9 mouse cellular contexts compared by ENCODE assay signal in genomic region chr4:103875564-103875963, GRCm38 (mm10).
A peak's percentile ranks its signal among the peaks of the same experiment; 100 is the strongest.
DNase-seq lines count a peak whose midpoint lies in the region; ATAC-seq and TF ChIP-seq lines count a peak whose summit lies in the region.
"Had no signal": no experiment of that assay in that cellular context is flagged by ENCODE, and none has a peak within 500 bp of the region (broad histone marks: within the 10 kb centered on the region; RNA-seq: fewer than 3 reads in every experiment).

No protein-coding gene starts in this region.

- no peak for TF ChIP-seq CTCF in heart, postnatal 0 days (IDR thresholded peaks at IDR 0.05; ENCODE audit: low read depth)
- TF ChIP-seq CTCF in midbrain, postnatal 0 days (IDR thresholded peaks at IDR 0.05), result no peak

- TF ChIP-seq POLR2A in myocyte (IDR thresholded peaks at IDR 0.05; ENCODE audit: insufficient read length, low read depth), result no peak

- intact Hi-C loops in heart, postnatal 25 days (cut with DNase I), result no loop called here

- H3K79me2 ChIP-seq in myocyte (ENCODE audit: control insufficient read depth, insufficient read depth), result no peaks in the 10 kb centered on the region

- no peak overlapping the region for H3K9ac ChIP-seq in heart, postnatal 0 days (replicated peaks; ENCODE audit: low read depth, low read length)
- H3K9ac ChIP-seq in midbrain, embryonic 14.5 days (replicated peaks; ENCODE audit: low read length), result no peak overlapping the region
- no peak overlapping the region for H3K9ac ChIP-seq in midbrain, postnatal 0 days (replicated peaks; ENCODE audit: low read length, poor library complexity, severe bottlenecking)

- TF ChIP-seq EP300 in heart, postnatal 0 days (IDR thresholded peaks at IDR 0.05; ENCODE audit: low read depth), result no peak

- no peak overlapping the region for H3K4me2 ChIP-seq in heart, postnatal 0 days (ENCODE audit: low read depth, low read length)
- no peak overlapping the region for H3K4me2 ChIP-seq in midbrain, embryonic 14.5 days (ENCODE audit: low read length)
- H3K4me2 ChIP-seq in midbrain, postnatal 0 days (ENCODE audit: low read depth, low read length, poor library complexity, severe bottlenecking), result no peak overlapping the region
- no peak overlapping the region for H3K4me2 ChIP-seq in myocyte (ENCODE audit: low read depth)

- no peak overlapping the region for H3ac ChIP-seq in myocyte (ENCODE audit: control insufficient read depth, insufficient read length)

- no peaks in the 10 kb centered on the region for H3K9me3 ChIP-seq in heart, postnatal 0 days (replicated peaks; ENCODE audit: control insufficient read depth, low read length)
- H3K9me3 ChIP-seq in midbrain, embryonic 14.5 days (ENCODE audit: control insufficient read depth, low read length), result no peaks in the 10 kb centered on the region
- H3K9me3 ChIP-seq in midbrain, postnatal 0 days (ENCODE audit: low read length), result no peaks in the 10 kb centered on the region

- WGBS in heart, postnatal 0 days, result 8% methylated on average over 3 of the region's 3 CpGs
- WGBS in midbrain, embryonic 14.5 days, result 37% methylated on average over 3 of the region's 3 CpGs
- WGBS in midbrain, postnatal 0 days, result 33% methylated on average over 3 of the region's 3 CpGs

- peak; percentile 18 for DNase-seq in heart, postnatal 0 days (ENCODE audit: low spot score)
- no peak for DNase-seq in heart, postnatal 25 days (ENCODE audit: low spot score)
- peak; percentile 28 for DNase-seq in midbrain, embryonic 14.5 days
- DNase-seq in midbrain, postnatal 0 days (ENCODE audit: low spot score), result no peak
- DNase-seq in embryo, embryonic 11 days, result peak; percentile 70
- no peak for DNase-seq in c-Kit-positive CD71-positive TER-119-positive erythroid progenitor cells, embryonic 14.5 days (ENCODE audit: low spot score)
- DNase-seq in layer of hippocampus, adult 9-11 months, result no peak
- DNase-seq: gastrocnemius, postnatal 14 days had no signal

- no peaks in the 10 kb centered on the region for H3K36me3 ChIP-seq in heart, postnatal 0 days (replicated peaks; ENCODE audit: control insufficient read depth, insufficient read depth, low read length)
- H3K36me3 ChIP-seq in midbrain, embryonic 14.5 days (ENCODE audit: control insufficient read depth, insufficient read depth, low read length), result no peaks in the 10 kb centered on the region
- no peaks in the 10 kb centered on the region for H3K36me3 ChIP-seq in midbrain, postnatal 0 days (ENCODE audit: insufficient read depth, low read length)
- no peaks in the 10 kb centered on the region for H3K36me3 ChIP-seq in myocyte (ENCODE audit: control insufficient read depth, insufficient read depth)

- no peaks in the 10 kb centered on the region for H3K4me1 ChIP-seq in heart, postnatal 0 days (ENCODE audit: control insufficient read depth, insufficient read depth)
- no peaks in the 10 kb centered on the region for H3K4me1 ChIP-seq in midbrain, embryonic 14.5 days (ENCODE audit: control insufficient read depth, insufficient read depth, low read length)
- no peaks in the 10 kb centered on the region for H3K4me1 ChIP-seq in midbrain, postnatal 0 days (ENCODE audit: insufficient read depth, low read length)

- H3K4me3 ChIP-seq in heart, postnatal 0 days (ENCODE audit: low read depth, low read length), result no peak overlapping the region
- no peak overlapping the region for H3K4me3 ChIP-seq in midbrain, embryonic 14.5 days (replicated peaks; ENCODE audit: low read depth, low read length)
- H3K4me3 ChIP-seq in midbrain, postnatal 0 days (ENCODE audit: low read depth, low read length), result no peak overlapping the region
- no peak overlapping the region for H3K4me3 ChIP-seq in myocyte

- ATAC-seq in heart, postnatal 0 days (ENCODE audit: insufficient read depth, low read depth), result no peak
- no peak for ATAC-seq in midbrain, embryonic 14.5 days (ENCODE audit: low FRiP score, low TSS enrichment)
- ATAC-seq in midbrain, postnatal 0 days (ENCODE audit: low FRiP score), result no peak

- no peaks in the 10 kb centered on the region for H3K27me3 ChIP-seq in heart, postnatal 0 days (ENCODE audit: control insufficient read depth, insufficient read depth, low read length)
- no peaks in the 10 kb centered on the region for H3K27me3 ChIP-seq in midbrain, embryonic 14.5 days (ENCODE audit: control insufficient read depth, insufficient read depth, low read length)
- H3K27me3 ChIP-seq in midbrain, postnatal 0 days (ENCODE audit: insufficient read depth, low read length), result no peaks in the 10 kb centered on the region
- H3K27me3 ChIP-seq in myocyte (ENCODE audit: control insufficient read depth, insufficient read depth, insufficient read length), result no peaks in the 10 kb centered on the region

- no peak overlapping the region for H3K27ac ChIP-seq in heart, postnatal 0 days (ENCODE audit: low read depth)
- no peak overlapping the region for H3K27ac ChIP-seq in midbrain, embryonic 14.5 days (replicated peaks; ENCODE audit: low read depth, low read length)
- H3K27ac ChIP-seq in midbrain, postnatal 0 days (ENCODE audit: low read depth, low read length), result no peak overlapping the region

TF ChIP-seq in myocyte, 11 proteins besides CTCF, POLR2A, EP300 and RAD21:
- TF ChIP-seq MAX (IDR thresholded peaks at IDR 0.05; ENCODE audit: low read depth), result no peak
- TF ChIP-seq REST (IDR thresholded peaks at IDR 0.05; ENCODE audit: insufficient read depth, insufficient read length), result peak; percentile 66
- TF ChIP-seq TCF12 (IDR thresholded peaks at IDR 0.05; ENCODE audit: insufficient read depth, poor library complexity, severe bottlenecking), result no peak
- no peak for TF ChIP-seq POLR2AphosphoS2 (IDR thresholded peaks at IDR 0.05; ENCODE audit: insufficient read length, low read depth)

Comparison
In these comparisons a context has a peak if more than half of its experiments do, and no peak if none do; other contexts are left out.
1. DNase-seq: peak in heart, postnatal 0 days (single experiment), midbrain, embryonic 14.5 days (single experiment) and embryo, embryonic 11 days (single experiment); none in heart, postnatal 25 days (single experiment), midbrain, postnatal 0 days (single experiment), c-Kit-positive CD71-positive TER-119-positive erythroid progenitor cells, embryonic 14.5 days (single experiment) and layer of hippocampus, adult 9-11 months (single experiment).